Mouse (Mus musculus): ENCODE results near the gene Iltifb. TPM values are rescaled to one million over a fixed set of nuclear protein-coding genes. Genes with fewer than 3 reads are reported as not detected.

Iltifb gene
- polyA plus RNA-seq (2014; fragmentation: Illumina TruSeq; extraction: RNeasy Lipid Tissue Mini Kit (QIAGEN cat#74804); ENCODE audit: low read depth, low replicate concordance) = not detected

GRCm38 (mm10) chr10:118294938-118295337 lies at the start of gene Iltifb:
Gene Iltifb, minus strand, starts transcription at chr10:118295038.

GRCm38 (mm10) chr10:118343155-118343554 lies 48.3 kb upstream of the Iltifb start, which contains the start of gene Gm9046:
Gene Gm9046, minus strand, starts transcription at chr10:118343255.

GRCm38 (mm10) chr10:118337731-118338130 lies 42.9 kb upstream of the Iltifb start, which contains the start of gene Gm9045:
Gene Gm9045, minus strand, starts transcription at chr10:118337831.

GRCm38 (mm10) chr10:118332308-118332707 lies 37.5 kb upstream of the Iltifb start, which contains the start of gene Gm9044:
Gene Gm9044, minus strand, starts transcription at chr10:118332408.

GRCm38 (mm10) chr10:118326869-118327268 lies 32.0 kb upstream of the Iltifb start, which contains the start of gene Gm9040:
Gene Gm9040, minus strand, starts transcription at chr10:118326969.

GRCm38 (mm10) chr10:118258388-118258787 lies 36.5 kb downstream of the Iltifb start, which contains the start of gene Gm32802:
Gene Gm32802, plus strand, starts transcription at chr10:118258688.

GRCm38 (mm10) chr10:118240680-118241079 lies 54.2 kb downstream of the Iltifb start, which contains the start of gene Gm32717:
Gene Gm32717, minus strand, starts transcription at chr10:118240780.

Other genes starting within 250 kb of the Iltifb start
- 13.7 TPM for gene Mdm1, start 153.2 kb downstream of the Iltifb start, polyA plus RNA-seq (2014; fragmentation: Illumina TruSeq; extraction: RNeasy Lipid Tissue Mini Kit (QIAGEN cat#74804); ENCODE audit: low read depth, low replicate concordance)
- not detected for gene Il22, start 90.1 kb downstream of the Iltifb start, polyA plus RNA-seq (2014; fragmentation: Illumina TruSeq; extraction: RNeasy Lipid Tissue Mini Kit (QIAGEN cat#74804); ENCODE audit: low read depth, low replicate concordance)
- not detected for gene Gm32717, start 54.3 kb downstream of the Iltifb start, polyA plus RNA-seq (2014; fragmentation: Illumina TruSeq; extraction: RNeasy Lipid Tissue Mini Kit (QIAGEN cat#74804); ENCODE audit: low read depth, low replicate concordance)
- gene Gm32802, start 36.4 kb downstream of the Iltifb start, polyA plus RNA-seq (2014; fragmentation: Illumina TruSeq; extraction: RNeasy Lipid Tissue Mini Kit (QIAGEN cat#74804); ENCODE audit: low read depth, low replicate concordance) = not detected
- not detected for gene Gm9040, start 31.9 kb upstream of the Iltifb start, polyA plus RNA-seq (2014; fragmentation: Illumina TruSeq; extraction: RNeasy Lipid Tissue Mini Kit (QIAGEN cat#74804); ENCODE audit: low read depth, low replicate concordance)
- gene Gm9044, start 37.4 kb upstream of the Iltifb start, polyA plus RNA-seq (2014; fragmentation: Illumina TruSeq; extraction: RNeasy Lipid Tissue Mini Kit (QIAGEN cat#74804); ENCODE audit: low read depth, low replicate concordance) = not detected
- not detected for gene Gm9045, start 42.8 kb upstream of the Iltifb start, polyA plus RNA-seq (2014; fragmentation: Illumina TruSeq; extraction: RNeasy Lipid Tissue Mini Kit (QIAGEN cat#74804); ENCODE audit: low read depth, low replicate concordance)
- gene Gm9046, start 48.2 kb upstream of the Iltifb start, polyA plus RNA-seq (2014; fragmentation: Illumina TruSeq; extraction: RNeasy Lipid Tissue Mini Kit (QIAGEN cat#74804); ENCODE audit: low read depth, low replicate concordance) = not detected
- not detected for gene Gm9048, start 53.6 kb upstream of the Iltifb start, polyA plus RNA-seq (2014; fragmentation: Illumina TruSeq; extraction: RNeasy Lipid Tissue Mini Kit (QIAGEN cat#74804); ENCODE audit: low read depth, low replicate concordance)
- not detected for gene Gm9049, start 59.1 kb upstream of the Iltifb start, polyA plus RNA-seq (2014; fragmentation: Illumina TruSeq; extraction: RNeasy Lipid Tissue Mini Kit (QIAGEN cat#74804); ENCODE audit: low read depth, low replicate concordance)
- gene Ifng, start 146.0 kb upstream of the Iltifb start, polyA plus RNA-seq (2014; fragmentation: Illumina TruSeq; extraction: RNeasy Lipid Tissue Mini Kit (QIAGEN cat#74804); ENCODE audit: low read depth, low replicate concordance) = not detected